Mouse (Mus musculus) intestine, embryonic 16.5 days (tissue): ENCODE measurements around the gene Ackr3. TPM values are rescaled to one million over a fixed set of nuclear protein-coding genes. Genes with fewer than 3 reads are reported as not detected.
A peak's percentile ranks its signal among the peaks of the same experiment; 100 is the strongest.

Experiments used
- ATAC-seq: fragments of 200-750 bp; cut with Nextera tagmentation; 2 replicates; pipeline ENCODE4 v1.8.0; 2017; ENCODE audit warnings: moderate TSS enrichment, moderate library complexity
- H3K27ac ChIP-seq: fragments of 300-500 bp; sonication (generic); 2 replicates; pipeline ENCODE4 v1.5.1; 2014; ENCODE audit warnings: mild to moderate bottlenecking, low read length
- H3K27me3 ChIP-seq: fragments of 300-500 bp; sonication (generic); replicated peaks from 2 replicates; pipeline ENCODE4 v1.6.1; 2014; ENCODE audit warnings: low read length, control low read depth, mixed read lengths; ENCODE audit not compliant: control insufficient read depth, insufficient read depth
- H3K36me3 ChIP-seq: fragments of 300-500 bp; sonication (generic); 2 replicates; pipeline ENCODE4 v1.6.1; 2014; ENCODE audit warnings: low read length, control low read depth; ENCODE audit not compliant: control insufficient read depth, insufficient read depth
- H3K4me1 ChIP-seq: fragments of 300-500 bp; sonication (generic); 2 replicates; pipeline ENCODE4 v1.6.1; 2014; ENCODE audit warnings: low read length, control low read depth, mixed read lengths; ENCODE audit not compliant: control insufficient read depth, insufficient read depth
- H3K4me2 ChIP-seq: fragments of 300-500 bp; sonication (generic); 2 replicates; pipeline ENCODE4 v1.6.1; 2014; ENCODE audit warnings: low read depth, low read length, control low read depth
- H3K4me3 ChIP-seq: fragments of 300-500 bp; sonication (generic); 2 replicates; pipeline ENCODE4 v1.5.1; 2014; ENCODE audit warnings: mild to moderate bottlenecking, low read length
- H3K9ac ChIP-seq: fragments of 300-500 bp; sonication (generic); 2 replicates; pipeline ENCODE4 v1.6.1; 2014; ENCODE audit warnings: low read depth, low read length
- H3K9me3 ChIP-seq: fragments of 300-500 bp; sonication (generic); 2 replicates; pipeline ENCODE4 v1.6.1; 2016; ENCODE audit warnings: low read length, control low read depth; ENCODE audit not compliant: control insufficient read depth
- WGBS: fragments of 180-500 bp; shearing (Covaris S2); extraction: QIAGEN DNeasy Blood & Tissue Kit; methylation state at CpG from one replicate; pipeline ENCODE4 v1.1.7; 2014; 5-methylcytosine and 5-hydroxymethylcytosine counted together
- polyA plus RNA-seq: library from polyadenylated mRNA; unstranded; fragments of >200 nt; fragmentation: Nextera tagmentation; extraction: Ambion mirVana; gene quantifications from 2 replicates; pipeline ENCODE4 v1.2.1, GENCODE M21; 2015

The Ackr3 gene
- polyA plus RNA-seq, 1 experiment from 2014 or later, result 11.8 TPM

DNA sequence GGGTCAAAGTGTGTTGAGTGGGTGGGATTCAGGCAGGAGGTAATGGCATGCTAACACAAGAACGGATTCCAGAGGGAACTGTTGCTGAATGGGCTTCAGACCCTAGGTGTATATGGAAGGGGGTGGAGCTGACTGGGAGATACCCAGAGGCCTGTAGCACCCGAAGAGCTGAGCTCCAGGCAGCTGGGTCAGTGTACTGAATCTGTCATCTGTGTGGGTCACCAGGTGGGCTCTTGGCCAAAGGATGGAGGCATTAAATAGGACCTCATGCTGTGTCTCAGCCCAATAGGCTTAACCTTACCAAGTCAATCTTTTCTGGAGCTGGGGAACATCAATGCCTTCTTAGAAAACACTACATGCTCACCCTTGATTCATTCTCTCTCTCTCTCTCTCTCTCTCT lies 2.1 kb upstream of the Ackr3 start:
- Histone ChIP-seq H3K9ac (no peak overlapping the region), H3K4me2 (no peak overlapping the region), H3K27me3 (no peaks in the 10 kb centered on the region), H3K4me1 (peaks cover 14% of the 10 kb centered on the region), H3K27ac (no peak overlapping the region), H3K4me3 (no peak overlapping the region), H3K9me3 (no peaks in the 10 kb centered on the region), H3K36me3 (no peaks in the 10 kb centered on the region)
- WGBS, result 41% methylated on average over 2 of the region's 2 CpGs
- ATAC-seq, result no peak

DNA sequence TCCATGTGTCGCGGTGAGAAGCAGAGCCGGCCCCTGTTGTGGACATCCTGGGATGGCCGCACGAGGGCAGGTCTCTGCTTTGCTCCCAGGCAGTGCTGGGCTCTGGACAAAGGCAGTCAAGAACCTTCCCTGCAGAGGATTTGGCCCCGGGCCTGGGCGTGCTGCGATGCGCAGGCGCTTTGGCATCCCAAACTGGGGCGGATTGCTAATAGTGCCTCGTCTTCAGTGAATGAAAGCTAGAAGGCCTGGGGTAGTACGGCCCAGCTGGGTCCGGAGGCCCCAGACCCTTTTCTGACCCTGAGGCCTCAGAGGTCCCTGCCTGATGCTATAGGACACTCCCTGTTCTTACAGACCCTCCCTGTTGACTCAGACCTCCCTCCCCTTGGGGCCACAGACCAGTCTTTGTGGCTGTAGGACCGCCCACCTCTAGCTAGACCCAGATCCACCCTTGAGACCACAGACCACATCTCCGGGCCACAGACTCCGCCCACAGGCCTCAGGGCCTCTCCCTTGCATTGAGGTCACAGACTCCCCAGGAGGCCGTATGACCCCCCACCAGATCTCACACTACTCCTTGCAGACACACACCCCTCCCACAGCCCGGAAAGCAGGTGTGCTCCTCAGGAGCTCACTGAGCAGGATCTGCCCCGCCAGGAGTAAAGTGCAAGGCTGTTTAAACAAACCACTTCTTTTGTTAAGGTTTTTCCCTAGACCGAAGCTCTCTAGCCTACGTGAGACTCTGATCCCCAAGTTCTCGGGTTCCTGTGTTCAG lies 1.4 kb upstream of the Ackr3 start:
- 28% methylated on average over 23 of the region's 23 CpGs for WGBS
- Histone ChIP-seq H3K4me1 (peaks cover 14% of the 10 kb centered on the region), H3K36me3 (no peaks in the 10 kb centered on the region), H3K9ac (peak overlapping the region; percentile 47), H3K9me3 (no peaks in the 10 kb centered on the region), H3K4me2 (peak overlapping the region; percentile 70), H3K4me3 (no peak overlapping the region; the same call in 1 of the 2 replicates), H3K27me3 (no peaks in the 10 kb centered on the region), H3K27ac (peak overlapping the region; percentile 47)
- peak; percentile 68 for ATAC-seq

DNA sequence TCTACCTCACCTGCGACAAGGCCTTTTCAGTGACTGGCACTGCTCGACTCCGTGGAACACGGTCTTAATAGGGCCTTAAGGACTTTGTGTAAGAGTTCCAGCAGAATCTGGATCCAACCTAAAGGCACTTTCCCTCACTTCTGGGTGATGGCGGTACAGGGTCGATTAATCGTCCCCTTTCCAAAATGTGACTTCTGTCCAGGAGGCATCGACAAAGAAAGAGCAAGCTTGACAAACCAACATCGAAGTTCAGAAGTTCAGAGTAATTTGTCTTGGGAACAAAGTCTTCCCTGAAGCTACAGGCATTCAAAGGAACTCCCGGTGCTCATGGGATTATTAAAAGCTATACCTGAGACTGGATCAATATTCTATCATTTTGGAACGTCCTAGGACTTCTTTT lies 439 bp upstream of the Ackr3 start:
- 15% methylated on average over 11 of the region's 11 CpGs for WGBS
- peak; percentile 6; the same call in 1 of the 2 replicates for ATAC-seq

DNA sequence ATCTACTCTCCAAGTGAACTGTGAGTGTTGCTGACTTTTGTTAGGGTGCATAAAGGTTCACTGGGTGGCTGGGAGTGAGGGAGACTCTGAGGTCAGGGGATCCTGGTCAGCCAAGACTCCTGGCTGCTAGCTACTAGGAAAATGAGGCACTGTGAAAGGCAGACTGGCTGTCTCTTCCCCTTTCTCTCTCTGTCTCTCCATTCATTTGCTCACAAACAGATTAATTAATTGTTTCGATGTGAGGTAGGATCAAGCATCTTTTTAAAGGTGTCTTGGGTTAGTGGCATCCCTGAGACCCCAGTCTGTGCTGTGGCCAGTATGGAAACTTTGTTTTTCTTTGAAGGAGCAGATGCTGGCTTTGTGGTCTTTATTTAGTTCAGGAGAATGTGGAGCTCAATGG lies 1.0 kb downstream of the Ackr3 start:
- H3K27ac ChIP-seq, result peak overlapping the region; percentile 29; the same call in 1 of the 2 replicates
- H3K4me2 ChIP-seq, result peak overlapping the region; percentile 70
- ATAC-seq, result no peak
- H3K27me3 ChIP-seq, result no peaks in the 10 kb centered on the region
- H3K9ac ChIP-seq, result peak overlapping the region; percentile 45
- no peaks in the 10 kb centered on the region for H3K9me3 ChIP-seq
- H3K4me1 ChIP-seq, result peaks cover 22% of the 10 kb centered on the region
- 55% methylated on average over 1 of the region's 1 CpGs for WGBS
- no peaks in the 10 kb centered on the region for H3K36me3 ChIP-seq
- peak overlapping the region; percentile 55 for H3K4me3 ChIP-seq

More for the DNA sequence above, 439 bp upstream of the Ackr3 start:
- no peaks in the 10 kb centered on the region for H3K27me3 ChIP-seq
- H3K27ac ChIP-seq, result no peak overlapping the region
- H3K9me3 ChIP-seq, result no peaks in the 10 kb centered on the region
- peak overlapping the region; percentile 70 for H3K4me2 ChIP-seq
- H3K9ac ChIP-seq, result no peak overlapping the region
- H3K4me1 ChIP-seq, result peaks cover 17% of the 10 kb centered on the region
- H3K36me3 ChIP-seq, result no peaks in the 10 kb centered on the region
- no peak overlapping the region; the same call in 1 of the 2 replicates for H3K4me3 ChIP-seq

DNA sequence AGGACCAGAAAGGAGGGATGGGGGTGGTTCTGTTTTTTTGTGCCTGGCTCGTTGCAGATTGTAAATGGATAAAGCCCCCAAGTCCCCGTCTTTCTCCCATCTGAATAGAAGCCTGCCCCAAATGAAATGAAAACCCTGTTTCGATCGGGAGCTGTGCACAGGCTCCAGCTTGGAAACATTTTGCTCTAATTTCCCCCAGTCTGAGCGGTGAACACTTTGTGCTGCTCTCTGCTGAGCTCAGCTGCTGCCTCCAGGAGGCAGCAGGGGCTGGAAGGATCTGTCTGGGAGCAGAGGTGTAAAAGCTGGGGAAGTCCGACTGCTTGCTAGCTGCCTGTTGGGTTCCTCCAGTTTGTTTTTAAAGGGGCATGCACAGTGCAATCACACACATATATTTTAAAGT lies 1.4 kb downstream of the Ackr3 start:
- H3K4me3 ChIP-seq, result peak overlapping the region; percentile 55
- H3K4me2 ChIP-seq, result peak overlapping the region; percentile 70
- 6% methylated on average over 6 of the region's 6 CpGs for WGBS
- H3K9ac ChIP-seq, result peak overlapping the region; percentile 45
- no peaks in the 10 kb centered on the region for H3K9me3 ChIP-seq
- H3K27ac ChIP-seq, result peak overlapping the region; percentile 29; the same call in 1 of the 2 replicates
- peaks cover 24% of the 10 kb centered on the region for H3K4me1 ChIP-seq
- H3K36me3 ChIP-seq, result no peaks in the 10 kb centered on the region
- no peaks in the 10 kb centered on the region for H3K27me3 ChIP-seq
- ATAC-seq, result no peak

DNA sequence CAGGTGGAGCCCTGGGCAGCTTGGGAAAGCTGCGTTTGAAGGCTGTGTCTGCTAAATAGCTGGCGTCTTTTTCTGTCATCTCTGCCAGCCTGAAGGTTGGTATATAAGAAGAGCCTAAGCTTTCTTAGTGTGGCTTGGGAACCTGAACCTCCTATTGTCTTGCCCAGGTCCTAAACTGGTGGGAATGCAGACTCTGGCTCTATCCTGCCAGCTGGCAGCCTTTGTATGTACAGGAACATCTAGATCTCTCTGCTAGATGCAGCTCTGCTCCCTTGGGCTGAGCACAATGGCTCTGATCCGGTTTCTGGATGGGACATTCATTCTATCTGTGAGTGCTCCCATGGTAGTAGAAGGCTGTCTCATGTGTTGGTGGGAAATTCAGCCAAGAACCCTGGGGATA lies 2.9 kb downstream of the Ackr3 start:
- peaks cover 24% of the 10 kb centered on the region for H3K4me1 ChIP-seq
- peak overlapping the region; percentile 55 for H3K4me3 ChIP-seq
- no peaks in the 10 kb centered on the region for H3K36me3 ChIP-seq
- H3K9me3 ChIP-seq, result no peaks in the 10 kb centered on the region
- no peak overlapping the region for H3K27ac ChIP-seq
- H3K27me3 ChIP-seq, result no peaks in the 10 kb centered on the region
- ATAC-seq, result no peak
- peak overlapping the region; percentile 70; the same call in 1 of the 2 replicates for H3K4me2 ChIP-seq
- 55% methylated on average over 3 of the region's 3 CpGs for WGBS
- 0 out of 2 replicates have a peak overlapping the region, but pooled peaks have one; percentile 7 for H3K9ac ChIP-seq

DNA sequence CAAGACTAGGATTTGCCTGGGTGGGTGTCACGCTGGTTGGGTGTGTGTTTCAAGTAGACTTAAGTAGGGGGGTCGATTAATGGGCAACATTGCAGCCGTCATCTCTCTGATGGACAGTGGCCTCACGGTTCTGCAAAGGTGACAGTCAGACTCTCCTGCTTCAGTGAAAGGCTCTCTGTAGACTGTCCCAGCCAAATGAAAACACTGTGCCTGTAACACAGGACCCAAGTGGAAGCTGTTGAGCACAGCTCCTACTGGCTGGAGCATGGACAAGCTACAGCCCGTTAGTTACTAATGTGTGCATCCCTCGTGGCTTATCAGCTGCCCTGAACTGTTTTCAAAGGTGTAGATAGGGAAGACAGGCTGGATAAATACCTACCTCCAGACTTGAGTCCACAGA lies 3.5 kb downstream of the Ackr3 start:
- no peaks in the 10 kb centered on the region for H3K36me3 ChIP-seq
- no peaks in the 10 kb centered on the region for H3K27me3 ChIP-seq
- H3K9ac ChIP-seq, result no peak overlapping the region
- ATAC-seq, result no peak
- 65% methylated on average over 6 of the region's 6 CpGs for WGBS
- no peak overlapping the region for H3K4me3 ChIP-seq
- peaks cover 24% of the 10 kb centered on the region for H3K4me1 ChIP-seq
- no peak overlapping the region for H3K4me2 ChIP-seq
- H3K9me3 ChIP-seq, result no peaks in the 10 kb centered on the region
- H3K27ac ChIP-seq, result no peak overlapping the region

DNA sequence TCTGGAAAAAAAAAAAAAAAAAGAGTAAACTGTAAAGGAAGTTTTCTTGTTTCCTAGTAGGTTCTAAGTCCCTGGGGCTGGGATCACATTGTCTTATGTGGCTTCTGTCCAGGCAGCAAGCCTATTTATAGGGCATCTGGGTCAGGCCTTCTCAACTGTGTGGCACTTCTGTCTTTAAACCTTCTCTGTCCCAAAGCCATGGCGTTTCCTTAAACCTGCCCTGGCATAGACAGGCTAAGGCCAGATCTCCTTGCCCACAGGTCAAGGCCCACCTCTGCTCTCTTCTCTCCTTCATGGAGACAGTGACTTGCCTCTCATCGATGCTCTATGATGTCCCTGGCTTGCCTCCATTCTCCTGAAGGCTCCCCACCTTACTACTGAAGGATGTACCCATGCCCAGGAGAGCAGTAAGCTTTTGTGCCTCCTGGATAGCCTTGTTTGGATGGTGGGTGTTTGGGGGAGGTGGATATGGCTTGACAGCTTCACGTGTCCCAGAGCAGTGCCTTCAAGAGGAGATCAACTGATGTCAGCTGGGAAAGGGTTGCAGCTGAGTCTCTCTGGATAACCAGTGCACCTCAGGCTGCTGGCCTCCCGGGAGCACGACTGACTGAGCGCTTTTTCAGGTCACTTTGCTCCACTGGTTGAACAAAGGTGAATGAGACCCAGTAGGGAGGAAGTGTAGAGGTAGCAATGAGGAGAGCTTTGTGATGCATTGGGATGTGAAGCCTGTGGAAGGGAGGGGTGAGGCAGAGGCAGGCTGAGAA lies 4.1 kb downstream of the Ackr3 start:
- 74% methylated on average over 6 of the region's 6 CpGs for WGBS
- H3K4me2 ChIP-seq, result no peak overlapping the region
- no peak overlapping the region for H3K27ac ChIP-seq
- no peak overlapping the region for H3K9ac ChIP-seq
- ATAC-seq, result no peak
- peaks cover 17% of the 10 kb centered on the region for H3K4me1 ChIP-seq
- H3K36me3 ChIP-seq, result no peaks in the 10 kb centered on the region
- no peaks in the 10 kb centered on the region for H3K27me3 ChIP-seq
- H3K9me3 ChIP-seq, result no peaks in the 10 kb centered on the region
- no peak overlapping the region for H3K4me3 ChIP-seq

DNA sequence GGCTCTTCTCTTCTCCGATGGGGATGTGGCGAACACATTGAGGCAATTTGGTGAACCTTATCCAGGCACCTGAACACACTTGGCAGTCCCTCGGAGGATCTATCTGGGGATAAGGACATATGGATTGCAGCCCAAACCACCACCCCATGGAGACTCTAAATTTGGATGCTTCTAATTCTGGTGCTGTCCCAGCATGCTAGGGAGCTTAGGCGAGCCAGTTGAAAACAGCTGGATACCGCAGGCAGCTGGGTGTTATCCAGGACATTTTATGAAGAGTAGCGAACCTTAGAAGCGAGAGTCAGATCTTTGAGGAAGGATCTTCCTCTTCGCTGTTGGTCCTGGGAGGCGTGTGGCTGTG lies 4.7 kb downstream of the Ackr3 start:
- H3K4me1 ChIP-seq, result peaks cover 17% of the 10 kb centered on the region
- peaks cover under 1% of the 10 kb centered on the region; the same call in 1 of the 2 replicates for H3K36me3 ChIP-seq
- ATAC-seq, result no peak
- H3K9me3 ChIP-seq, result no peaks in the 10 kb centered on the region
- no peak overlapping the region for H3K9ac ChIP-seq
- WGBS, result 51% methylated on average over 9 of the region's 9 CpGs
- H3K4me3 ChIP-seq, result no peak overlapping the region
- no peak overlapping the region for H3K4me2 ChIP-seq
- no peak overlapping the region for H3K27ac ChIP-seq
- no peaks in the 10 kb centered on the region for H3K27me3 ChIP-seq
